Mouse (Mus musculus) adrenal gland, postnatal 25 days (tissue): ENCODE data around the gene Itga3. TPM values are rescaled to one million over a fixed set of nuclear protein-coding genes. Genes with fewer than 3 reads are reported as not detected.
A peak's percentile ranks its signal among the peaks of the same experiment; 100 is the strongest.

Source experiments
- DNase-seq: peaks from one replicate; pipeline ENCODE4 v3.0.0; 2021; ENCODE audit warnings: mixed read lengths
- total RNA-seq: library from RNA; stranded (reverse); gene quantifications from 2 replicates; pipeline ENCODE4 v1.2.3, GENCODE M21; 2021

Gene Itga3
- total RNA-seq, 1 experiment from 2014 or later: 40.7 TPM

- DNase-seq: no peak
Measured at GRCm38 (mm10) chr11:95096608-95097373, 20.2 kb upstream of the Itga3 start.

- no peak for DNase-seq
Measured at GRCm38 (mm10) chr11:95095596-95095995, 19.0 kb upstream of the Itga3 start.

DNA sequence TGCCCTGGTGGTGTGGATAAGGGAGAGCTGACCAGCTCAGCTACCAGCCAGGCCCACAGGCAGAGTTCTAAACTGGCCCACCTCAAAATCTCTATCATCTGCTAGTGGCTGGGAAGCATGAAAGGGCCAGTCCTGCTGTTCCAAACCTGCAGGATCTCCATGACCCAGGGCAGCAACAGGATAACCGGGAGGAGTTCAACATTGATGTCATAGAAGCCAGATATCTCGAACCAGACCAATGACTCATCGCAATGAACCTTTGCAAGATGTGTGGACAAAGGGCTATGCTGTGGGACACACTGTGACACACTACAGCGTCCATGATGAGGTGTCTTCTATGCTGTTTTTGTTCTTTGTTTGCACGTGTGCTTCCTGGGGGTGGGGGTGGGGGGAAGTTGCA is 16.5 kb upstream of the Itga3 start:
- DNase-seq: no peak

DNA sequence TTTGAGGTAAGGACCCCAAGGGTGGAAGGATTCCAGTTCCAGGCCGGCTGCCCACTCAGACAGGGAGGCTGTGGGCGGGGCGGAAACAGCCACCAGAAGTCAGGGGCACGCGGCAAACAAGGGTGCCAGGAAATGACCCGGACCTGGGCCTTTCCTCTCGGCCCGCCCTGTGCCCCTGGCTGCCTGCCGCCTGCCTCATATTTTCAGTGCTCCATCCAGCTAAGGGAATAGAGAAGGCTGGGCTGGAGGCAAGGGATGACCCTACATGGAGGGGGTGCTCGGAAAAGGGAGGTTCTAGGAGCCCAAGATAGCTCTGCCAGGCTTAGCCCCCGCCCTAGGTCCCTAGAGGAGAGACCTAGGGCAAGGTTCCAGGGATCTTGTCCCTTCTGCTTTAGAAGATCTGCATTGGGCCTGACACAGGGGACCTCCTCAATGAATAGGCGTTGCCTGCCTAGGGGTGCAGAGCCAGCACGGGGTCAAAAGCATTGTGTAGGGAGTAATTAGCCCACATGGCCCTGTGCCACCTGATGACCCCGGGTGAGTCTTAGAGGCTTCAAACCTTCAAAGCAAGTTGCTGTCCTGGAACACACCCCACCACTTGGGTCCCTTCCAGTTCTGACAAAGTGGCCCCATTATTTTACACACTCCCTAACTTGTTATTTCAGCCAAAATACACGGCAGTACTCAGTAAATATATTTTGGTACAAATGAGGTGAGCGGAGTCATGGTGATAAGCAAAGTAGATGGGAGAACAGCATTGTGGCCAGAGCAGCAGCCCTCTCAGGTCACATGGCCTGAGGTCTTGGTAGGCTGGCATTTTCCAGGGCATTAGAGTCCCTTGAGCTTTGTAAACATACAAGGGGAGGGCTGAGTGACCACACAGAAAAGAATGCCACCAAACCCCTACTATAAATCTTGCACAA is 12.5 kb upstream of the Itga3 start:
- peak; percentile 60 for DNase-seq

DNA sequence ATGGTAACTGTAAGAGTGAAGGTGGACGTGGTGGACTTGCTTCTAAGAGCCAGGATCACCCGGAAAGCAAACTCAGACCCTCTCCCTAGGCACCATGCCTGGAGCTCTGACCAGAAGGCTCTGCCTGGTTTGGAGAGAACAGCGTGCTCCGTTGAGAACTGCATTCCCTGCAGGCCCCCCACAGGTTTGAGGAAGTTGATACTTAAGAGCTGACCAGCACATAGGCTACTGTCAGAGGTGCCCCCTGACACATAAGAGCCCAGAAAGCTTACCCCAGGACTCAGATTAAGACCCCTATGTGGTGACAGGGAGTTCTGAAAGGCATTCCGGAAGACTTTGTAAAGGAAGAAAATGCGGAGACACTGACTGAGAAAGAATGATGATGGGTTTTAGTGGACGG is 11.7 kb upstream of the Itga3 start:
- no peak for DNase-seq

GRCm38 (mm10) chr11:95087301-95088228 is 11.0 kb upstream of the Itga3 start:
- no peak for DNase-seq

DNA sequence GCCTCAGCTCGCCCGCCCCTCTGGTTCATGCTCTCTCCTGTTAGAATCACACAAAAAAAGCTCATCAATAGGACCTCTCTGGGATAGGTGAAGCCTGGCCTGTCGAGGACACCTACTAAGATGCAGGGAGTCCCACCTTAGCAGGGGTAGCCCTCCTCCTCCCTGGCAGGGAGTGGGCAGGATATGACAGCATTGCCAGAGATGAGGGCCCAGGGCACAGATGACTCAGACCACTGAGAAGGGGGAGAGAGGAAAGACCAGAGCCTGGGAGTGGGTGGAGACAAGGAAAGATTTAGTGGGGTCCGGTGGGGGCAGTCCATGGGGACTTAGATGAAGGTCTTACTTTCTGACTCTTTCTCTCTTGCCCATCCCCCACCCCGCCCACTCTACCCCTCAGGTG is 9.6 kb upstream of the Itga3 start:
- no peak for DNase-seq

DNA sequence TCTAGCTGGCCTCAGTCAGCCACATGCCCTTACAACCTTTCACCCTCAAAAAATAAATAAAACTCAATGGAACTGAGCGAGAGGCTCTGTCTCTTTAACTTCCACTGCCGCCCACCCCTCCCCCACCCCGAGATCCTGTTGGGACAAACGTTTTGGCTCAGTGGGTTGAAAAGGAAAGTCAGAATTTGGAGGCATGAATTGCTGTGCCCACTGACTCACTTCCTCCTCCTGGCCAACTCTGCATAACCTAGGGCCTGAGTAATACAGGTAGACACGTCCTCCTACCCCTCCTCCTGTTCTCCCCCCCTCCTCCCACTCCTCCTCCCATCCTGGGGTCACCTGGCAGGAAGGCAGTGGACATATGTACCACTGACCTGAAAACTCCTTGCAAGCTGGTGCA is 9.1 kb upstream of the Itga3 start:
- DNase-seq: no peak

DNA sequence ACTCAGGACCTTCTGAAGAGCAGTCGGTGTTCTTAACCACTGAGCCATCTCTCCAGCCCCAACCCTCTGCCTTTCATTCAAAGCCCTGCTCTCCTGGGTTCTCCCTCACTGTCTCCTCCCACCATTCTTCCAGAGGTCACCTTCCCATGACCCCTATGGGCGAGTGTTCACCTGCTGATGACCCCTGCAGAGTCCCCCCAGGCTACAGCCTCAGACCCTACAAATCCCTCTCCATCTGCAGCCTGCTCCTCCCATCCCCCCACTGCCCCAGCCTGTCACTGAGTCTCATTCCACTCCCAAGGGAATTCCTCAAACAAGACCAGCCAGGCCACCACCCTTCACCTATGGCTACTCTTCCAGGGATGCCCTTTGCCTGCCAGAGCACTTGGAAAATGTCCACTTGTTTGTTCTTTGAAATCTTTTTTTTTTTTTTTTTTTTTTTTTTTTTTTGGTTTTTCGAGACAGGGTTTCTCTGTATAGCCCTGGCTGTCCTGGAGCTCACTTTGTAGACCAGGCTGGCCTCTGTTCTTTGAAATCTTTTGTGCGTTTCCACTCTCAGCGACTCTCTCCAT is 8.3 kb upstream of the Itga3 start:
- DNase-seq: no peak

DNA sequence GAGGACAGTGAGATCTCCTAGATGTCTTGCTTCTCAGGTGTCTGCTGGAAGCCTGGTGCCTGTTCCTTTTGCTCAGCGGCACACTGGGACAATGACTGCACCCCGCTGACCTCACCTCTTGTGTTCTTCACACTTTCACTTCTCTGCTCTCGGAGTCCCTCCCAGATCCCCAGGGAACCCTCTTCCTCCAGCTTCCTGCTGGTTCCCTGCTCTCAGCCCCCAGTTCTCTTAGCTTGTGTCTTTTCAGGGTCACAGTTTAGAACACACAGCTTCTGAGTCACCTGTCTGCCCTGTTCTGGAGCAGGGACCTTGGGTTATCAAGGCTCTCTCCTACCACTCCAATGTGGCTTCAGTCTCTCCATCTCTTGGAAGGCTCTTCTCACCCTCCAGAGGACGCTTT is 7.6 kb upstream of the Itga3 start:
- no peak for DNase-seq

DNA sequence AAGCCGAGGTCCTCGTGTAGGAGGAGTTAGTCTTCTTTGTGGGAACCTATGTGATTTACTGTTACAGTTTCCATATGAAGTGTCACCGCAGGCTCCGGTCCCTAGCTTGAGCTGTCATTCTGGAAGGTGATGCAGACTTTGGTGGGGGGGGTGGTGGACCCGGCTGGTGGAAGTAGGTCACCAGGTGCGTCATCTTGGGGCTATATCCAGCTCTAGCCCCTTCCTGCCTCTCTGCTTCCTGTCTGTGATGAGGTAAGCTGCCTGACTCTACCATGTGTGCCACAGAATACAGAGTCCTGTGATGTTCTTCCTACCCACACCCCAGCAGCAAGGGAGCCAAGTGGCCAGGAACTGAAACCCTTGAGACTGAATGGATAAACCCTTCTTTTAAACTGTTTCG is 6.3 kb upstream of the Itga3 start:
- DNase-seq: no peak

DNA sequence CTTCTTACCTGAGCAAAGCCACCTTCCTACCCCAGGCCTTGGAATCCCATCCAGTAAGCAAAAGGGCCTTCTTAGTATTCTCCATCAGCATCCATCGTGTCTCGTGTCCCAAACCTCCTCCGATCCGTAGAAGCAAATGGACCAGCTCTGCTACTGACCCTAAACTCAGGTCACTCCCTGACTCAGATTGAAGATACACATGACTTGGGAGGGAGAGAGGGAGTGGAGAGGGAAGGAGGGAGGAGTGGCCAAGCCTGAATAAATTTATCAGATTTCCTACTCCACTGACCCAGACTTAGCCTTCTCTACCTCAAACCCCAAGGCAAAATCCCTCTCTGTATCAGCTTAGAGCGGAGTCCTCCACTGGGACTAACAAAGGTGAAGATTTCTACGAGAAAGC is 4.2 kb upstream of the Itga3 start:
- DNase-seq: no peak

- peak; percentile 62 for DNase-seq
Measured at GRCm38 (mm10) chr11:95079256-95079875, 2.8 kb upstream of the Itga3 start.

DNA sequence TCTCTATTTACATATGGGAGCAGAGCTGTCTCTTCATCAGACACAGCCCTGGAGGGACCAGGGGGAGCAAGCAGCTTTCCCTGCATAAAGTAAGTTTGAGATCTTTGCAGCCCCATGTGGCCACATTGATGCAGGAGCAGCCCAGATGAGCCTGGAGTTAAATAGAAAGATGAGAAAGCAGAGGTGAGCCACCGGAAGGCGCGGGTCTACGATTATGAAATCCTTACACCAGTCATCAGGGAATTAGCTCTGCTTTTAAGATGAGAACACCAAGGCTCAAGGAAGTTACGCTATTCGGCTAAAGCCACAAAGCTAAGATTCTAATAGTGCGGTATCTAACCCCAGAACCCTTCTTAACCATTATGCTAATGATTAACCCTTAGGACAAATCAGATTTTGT is 1.4 kb upstream of the Itga3 start:
- no peak for DNase-seq

GRCm38 (mm10) chr11:95076041-95076535 is 513 bp downstream of the Itga3 start:
- peak; percentile 67 for DNase-seq

DNA sequence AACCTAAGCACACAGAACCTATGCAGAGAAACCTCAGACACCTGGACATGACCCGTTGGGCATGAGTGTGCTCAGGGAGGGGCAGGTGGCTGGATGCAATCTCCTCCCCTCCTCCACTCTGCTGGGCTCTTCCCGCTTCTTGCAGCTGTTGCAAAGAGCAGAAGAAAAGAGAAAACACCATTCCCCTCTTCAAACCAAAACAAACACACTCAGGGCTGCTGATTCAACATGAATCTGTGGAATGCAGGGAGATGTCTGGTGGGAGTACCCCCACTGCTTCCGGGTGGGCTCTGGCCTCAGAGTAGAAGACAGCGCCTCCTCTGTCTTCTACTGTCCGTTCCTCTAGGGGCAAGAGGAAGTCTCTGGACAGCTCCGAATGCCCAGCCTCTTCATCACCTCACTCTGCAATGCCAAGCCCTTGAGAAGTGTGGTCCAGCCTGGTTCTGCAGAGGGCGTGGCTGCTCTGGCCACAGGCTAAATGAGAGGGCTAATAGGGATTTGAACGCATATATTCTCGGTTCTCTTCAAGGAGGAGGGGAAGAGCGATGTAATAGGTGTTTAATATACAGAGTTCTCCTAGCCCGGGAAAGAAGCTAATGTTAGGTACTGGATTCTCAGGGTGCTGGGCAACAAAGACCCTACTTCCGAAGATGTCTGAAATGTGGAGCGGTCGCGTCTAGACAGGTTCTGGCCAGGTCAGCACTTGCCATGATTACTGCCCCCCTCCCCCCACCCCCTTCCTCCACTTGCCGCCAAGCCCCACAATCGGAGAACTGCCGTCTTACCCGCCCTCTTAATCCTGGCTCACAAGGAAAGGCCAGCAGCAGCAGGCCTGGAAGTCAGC is 1.2 kb downstream of the Itga3 start:
- no peak for DNase-seq

DNA sequence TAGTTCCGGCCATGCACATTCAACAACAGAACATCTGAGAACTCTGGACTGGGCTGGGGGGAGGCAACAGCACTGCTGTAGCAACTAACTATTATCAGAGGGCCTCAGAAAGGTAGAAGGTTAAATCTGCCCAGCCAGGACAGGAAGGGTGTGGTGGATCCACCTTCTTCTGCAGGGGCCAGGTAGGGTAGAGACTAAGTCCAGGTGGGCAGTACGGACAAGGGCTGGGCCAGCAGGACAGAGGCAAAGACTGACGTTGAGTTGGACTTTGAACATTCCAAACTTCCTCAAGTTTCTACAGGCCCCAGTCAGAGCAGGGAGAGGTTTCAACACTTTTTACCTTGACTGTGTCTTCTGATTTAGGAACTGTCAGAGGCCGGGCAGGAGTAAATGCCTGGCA is 1.9 kb downstream of the Itga3 start:
- DNase-seq: no peak

DNA sequence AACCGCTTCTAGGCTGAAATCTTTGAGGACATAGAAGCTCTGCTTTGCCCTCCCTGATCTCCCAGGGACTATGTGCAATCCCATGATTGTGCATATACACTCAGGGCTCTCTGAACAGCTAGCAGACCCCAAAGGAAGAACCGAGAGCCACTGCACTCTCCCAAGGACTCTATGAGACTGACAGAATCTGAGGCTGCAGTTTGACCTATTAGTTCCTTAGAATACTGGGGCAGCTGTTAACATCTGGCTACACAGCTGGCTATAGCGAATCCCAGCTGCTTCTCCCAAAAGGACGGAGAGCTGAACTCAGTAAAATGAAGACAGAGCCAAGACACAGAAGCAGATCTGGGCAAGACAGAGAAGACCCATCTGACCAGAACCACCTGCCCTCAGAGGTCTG is 2.8 kb downstream of the Itga3 start:
- no peak for DNase-seq

DNA sequence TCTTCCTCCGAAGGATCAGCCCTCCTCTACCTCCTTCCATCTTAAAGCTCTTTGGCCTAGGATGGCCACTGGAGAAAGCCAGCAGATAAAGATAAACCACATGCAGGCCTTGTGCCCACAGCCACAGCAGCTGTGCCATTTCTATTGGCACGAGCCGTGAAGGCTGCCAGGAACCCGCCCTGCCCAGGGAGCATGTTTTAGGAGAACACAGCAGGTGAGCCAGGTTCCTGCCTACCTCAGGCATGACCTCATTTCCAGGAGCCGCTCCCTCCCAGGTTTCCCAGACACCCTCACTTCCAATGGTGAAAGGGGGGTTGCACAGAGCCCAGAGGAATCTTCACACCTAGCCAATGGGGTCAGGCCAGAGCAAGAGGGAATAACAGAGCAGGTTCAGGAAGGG is 3.8 kb downstream of the Itga3 start:
- DNase-seq: no peak

- DNase-seq: no peak
Measured at GRCm38 (mm10) chr11:95072136-95072535, 4.5 kb downstream of the Itga3 start.
